Mouse (Mus musculus): ENCODE results near the gene Dtl. TPM values are rescaled to one million over a fixed set of nuclear protein-coding genes. Genes with fewer than 3 reads are reported as not detected.

Dtl gene
- polyA plus RNA-seq, 1 experiment, result 19.5 TPM

DNA sequence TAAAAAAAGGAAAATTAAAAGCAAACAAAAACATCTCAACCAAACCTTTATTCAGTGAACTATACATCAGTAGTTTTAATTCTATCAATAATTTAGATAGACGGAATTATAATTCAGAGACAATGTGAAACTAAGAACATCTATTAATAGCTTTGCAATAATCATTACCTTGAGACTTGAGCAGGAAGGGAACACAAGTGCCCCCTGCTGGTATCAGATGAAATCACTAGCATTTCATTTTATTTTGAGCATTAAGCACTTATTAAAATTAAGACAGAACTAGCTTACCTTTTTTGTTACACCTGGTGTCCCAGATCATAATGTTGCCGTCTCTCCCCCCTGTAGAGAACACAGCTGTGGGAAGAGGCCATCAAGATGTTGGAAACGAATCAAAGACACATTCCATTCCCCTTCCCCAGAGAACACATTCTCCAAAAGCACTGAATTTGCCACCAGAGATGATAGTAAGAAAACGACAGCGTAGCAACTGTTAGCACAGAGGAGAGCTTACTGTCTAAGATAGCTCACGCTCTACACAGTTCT, 12.4 kb downstream of the Dtl start:
- Histone ChIP-seq H3K27me3 (ENCODE audit: control insufficient read depth, insufficient read depth, low read length) (no peaks in the 10 kb centered on the region), H3K36me3 (ENCODE audit: control insufficient read depth, insufficient read depth, low read length) (peaks cover 2% of the 10 kb centered on the region; the same call in 1 of the 2 replicates), H3K27ac (ENCODE audit: control insufficient read depth, insufficient read depth, low read depth, low read length) (no peak overlapping the region), H3K4me1 (ENCODE audit: control insufficient read depth, insufficient read depth, low read length) (no peaks in the 10 kb centered on the region), H3K4me3 (ENCODE audit: control insufficient read depth, low read depth, low read length) (no peak overlapping the region)
- no peak for TF ChIP-seq CTCF (IDR thresholded peaks at IDR 0.05; ENCODE audit: control insufficient read depth, insufficient read depth, insufficient replicate concordance, low read depth, low read length)
- no peak for TF ChIP-seq POLR2A (IDR thresholded peaks at IDR 0.05; ENCODE audit: control insufficient read depth, low read depth, low read length)

DNA sequence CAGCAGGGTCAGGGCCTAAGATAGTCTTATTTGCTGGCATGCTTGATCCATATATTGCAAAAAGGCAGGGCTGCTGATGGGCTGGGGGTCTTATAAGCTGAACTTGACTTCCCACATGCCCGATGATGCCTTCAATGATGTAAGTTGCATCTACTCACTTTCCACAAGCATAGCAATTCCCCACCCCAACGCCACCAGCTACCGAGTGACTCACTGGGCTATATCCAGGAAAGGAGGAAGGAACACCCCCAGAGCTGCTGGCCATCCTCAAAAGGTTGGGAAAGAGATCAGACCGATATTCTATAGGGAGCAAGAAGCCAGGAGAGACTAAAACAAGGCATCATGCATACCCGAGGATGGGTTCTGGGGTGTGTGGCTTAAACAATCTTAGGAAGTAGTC, 15.6 kb downstream of the Dtl start:
- Histone ChIP-seq H3K27me3 (ENCODE audit: control insufficient read depth, insufficient read depth, low read length) (no peaks in the 10 kb centered on the region), H3K4me3 (ENCODE audit: control insufficient read depth, low read depth, low read length) (no peak overlapping the region), H3K4me1 (ENCODE audit: control insufficient read depth, insufficient read depth, low read length) (no peaks in the 10 kb centered on the region), H3K36me3 (ENCODE audit: control insufficient read depth, insufficient read depth, low read length) (peaks cover 4% of the 10 kb centered on the region), H3K27ac (ENCODE audit: control insufficient read depth, insufficient read depth, low read depth, low read length) (no peak overlapping the region)
- TF ChIP-seq CTCF (IDR thresholded peaks at IDR 0.05; ENCODE audit: control insufficient read depth, insufficient read depth, insufficient replicate concordance, low read depth, low read length), result no peak
- TF ChIP-seq POLR2A (IDR thresholded peaks at IDR 0.05; ENCODE audit: control insufficient read depth, low read depth, low read length), result no peak

DNA sequence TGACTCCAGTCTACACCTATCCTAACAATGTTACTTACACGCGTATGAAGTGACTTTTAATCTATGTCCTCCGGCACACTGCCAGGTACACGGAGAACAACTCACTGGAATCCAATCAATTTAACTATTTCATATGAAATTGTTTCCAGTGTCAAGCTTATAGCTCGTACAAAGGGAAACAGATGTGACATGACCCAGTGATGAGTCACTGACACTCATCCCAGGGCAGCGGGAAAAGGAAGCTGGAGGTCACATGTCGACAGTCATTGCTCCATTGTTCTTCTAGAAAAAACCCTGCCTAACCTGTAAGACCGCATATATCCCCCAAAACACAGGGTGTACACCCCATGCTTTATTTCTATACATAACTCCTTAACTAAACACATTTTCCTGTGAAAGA, 18.2 kb downstream of the Dtl start:
- Histone ChIP-seq H3K27me3 (ENCODE audit: control insufficient read depth, insufficient read depth, low read length) (no peaks in the 10 kb centered on the region), H3K4me1 (ENCODE audit: control insufficient read depth, insufficient read depth, low read length) (no peaks in the 10 kb centered on the region), H3K36me3 (ENCODE audit: control insufficient read depth, insufficient read depth, low read length) (peaks cover 2% of the 10 kb centered on the region), H3K27ac (ENCODE audit: control insufficient read depth, insufficient read depth, low read depth, low read length) (no peak overlapping the region), H3K4me3 (ENCODE audit: control insufficient read depth, low read depth, low read length) (no peak overlapping the region)
- no peak for TF ChIP-seq POLR2A (IDR thresholded peaks at IDR 0.05; ENCODE audit: control insufficient read depth, low read depth, low read length)
- no peak for TF ChIP-seq CTCF (IDR thresholded peaks at IDR 0.05; ENCODE audit: control insufficient read depth, insufficient read depth, insufficient replicate concordance, low read depth, low read length)

DNA sequence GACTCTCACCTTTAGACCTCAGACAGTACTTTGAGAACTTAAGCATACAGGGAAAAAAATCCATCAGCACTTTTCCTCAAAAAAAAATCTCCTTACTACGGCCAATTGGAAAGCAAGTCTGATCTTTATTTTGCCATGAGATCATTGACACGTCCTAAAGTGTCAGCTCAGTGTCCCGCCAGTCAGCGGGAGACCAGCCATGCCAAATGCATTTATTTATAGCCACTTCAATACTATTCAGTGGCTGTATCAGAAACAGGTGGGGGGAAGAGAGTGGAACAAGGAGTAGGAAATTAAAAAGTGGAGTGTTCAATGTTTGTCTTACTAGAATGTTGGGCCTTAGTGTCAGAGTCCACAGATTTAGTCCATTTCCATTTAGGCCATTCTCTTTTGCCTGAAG, 24.6 kb downstream of the Dtl start:
- H3K4me3 ChIP-seq (ENCODE audit: control insufficient read depth, low read depth, low read length), result no peak overlapping the region
- TF ChIP-seq CTCF (IDR thresholded peaks at IDR 0.05; ENCODE audit: control insufficient read depth, insufficient read depth, insufficient replicate concordance, low read depth, low read length) (no peak), POLR2A (IDR thresholded peaks at IDR 0.05; ENCODE audit: control insufficient read depth, low read depth, low read length) (no peak)
- no peaks in the 10 kb centered on the region for H3K27me3 ChIP-seq (ENCODE audit: control insufficient read depth, insufficient read depth, low read length)
- H3K27ac ChIP-seq (ENCODE audit: control insufficient read depth, insufficient read depth, low read depth, low read length), result no peak overlapping the region
- no peaks in the 10 kb centered on the region for H3K4me1 ChIP-seq (ENCODE audit: control insufficient read depth, insufficient read depth, low read length)
- H3K36me3 ChIP-seq (ENCODE audit: control insufficient read depth, insufficient read depth, low read length), result peaks cover 2% of the 10 kb centered on the region

DNA sequence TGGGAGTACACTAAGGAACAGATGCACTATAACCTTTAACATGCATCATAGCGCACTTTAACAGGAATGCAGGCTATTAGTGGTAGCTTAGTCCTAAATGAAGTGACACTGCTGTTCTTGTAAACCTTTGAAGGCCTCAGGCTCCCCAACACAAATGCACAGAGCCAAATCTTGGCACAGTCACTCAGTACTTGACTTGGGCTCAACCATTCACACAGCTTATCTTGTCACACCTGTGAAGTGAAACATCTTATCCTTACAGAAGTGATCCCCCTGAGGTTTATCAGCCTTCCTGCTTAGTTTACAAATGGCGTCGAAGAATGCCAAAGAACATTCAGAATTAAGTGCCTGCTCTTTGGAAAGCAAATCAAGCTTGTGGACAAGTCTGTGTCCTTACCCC, 31.6 kb downstream of the Dtl start:
- no peaks in the 10 kb centered on the region for H3K4me1 ChIP-seq (ENCODE audit: control insufficient read depth, insufficient read depth, low read length)
- H3K27me3 ChIP-seq (ENCODE audit: control insufficient read depth, insufficient read depth, low read length), result no peaks in the 10 kb centered on the region
- H3K36me3 ChIP-seq (ENCODE audit: control insufficient read depth, insufficient read depth, low read length), result peaks cover 6% of the 10 kb centered on the region; the same call in 1 of the 2 replicates
- TF ChIP-seq CTCF (IDR thresholded peaks at IDR 0.05; ENCODE audit: control insufficient read depth, insufficient read depth, insufficient replicate concordance, low read depth, low read length), result no peak
- no peak for TF ChIP-seq POLR2A (IDR thresholded peaks at IDR 0.05; ENCODE audit: control insufficient read depth, low read depth, low read length)
- H3K27ac ChIP-seq (ENCODE audit: control insufficient read depth, insufficient read depth, low read depth, low read length), result no peak overlapping the region
- H3K4me3 ChIP-seq (ENCODE audit: control insufficient read depth, low read depth, low read length), result no peak overlapping the region

DNA sequence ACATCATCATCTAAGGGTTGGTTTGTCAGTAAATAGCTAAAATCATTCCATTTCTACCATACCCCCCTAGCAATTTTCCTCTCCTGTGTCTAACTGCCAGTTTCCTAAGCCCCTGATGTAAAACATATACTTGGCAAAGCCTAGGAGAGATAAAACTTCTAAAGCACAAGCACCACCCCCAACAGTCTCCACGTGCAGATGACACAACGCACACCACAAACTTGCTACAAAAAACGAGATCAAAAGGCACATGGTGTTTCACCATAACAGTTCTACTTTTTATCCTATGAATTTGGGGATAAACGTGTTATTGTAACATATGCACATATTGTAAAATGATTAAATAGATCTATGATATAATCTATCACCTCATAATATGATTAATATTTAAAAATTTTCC, 33.7 kb downstream of the Dtl start:
- no peak overlapping the region for H3K4me3 ChIP-seq (ENCODE audit: control insufficient read depth, low read depth, low read length)
- TF ChIP-seq CTCF (IDR thresholded peaks at IDR 0.05; ENCODE audit: control insufficient read depth, insufficient read depth, insufficient replicate concordance, low read depth, low read length) (no peak), POLR2A (IDR thresholded peaks at IDR 0.05; ENCODE audit: control insufficient read depth, low read depth, low read length) (no peak)
- no peaks in the 10 kb centered on the region for H3K4me1 ChIP-seq (ENCODE audit: control insufficient read depth, insufficient read depth, low read length)
- no peaks in the 10 kb centered on the region for H3K27me3 ChIP-seq (ENCODE audit: control insufficient read depth, insufficient read depth, low read length)
- peaks cover 5% of the 10 kb centered on the region; the same call in 1 of the 2 replicates for H3K36me3 ChIP-seq (ENCODE audit: control insufficient read depth, insufficient read depth, low read length)
- H3K27ac ChIP-seq (ENCODE audit: control insufficient read depth, insufficient read depth, low read depth, low read length), result no peak overlapping the region

DNA sequence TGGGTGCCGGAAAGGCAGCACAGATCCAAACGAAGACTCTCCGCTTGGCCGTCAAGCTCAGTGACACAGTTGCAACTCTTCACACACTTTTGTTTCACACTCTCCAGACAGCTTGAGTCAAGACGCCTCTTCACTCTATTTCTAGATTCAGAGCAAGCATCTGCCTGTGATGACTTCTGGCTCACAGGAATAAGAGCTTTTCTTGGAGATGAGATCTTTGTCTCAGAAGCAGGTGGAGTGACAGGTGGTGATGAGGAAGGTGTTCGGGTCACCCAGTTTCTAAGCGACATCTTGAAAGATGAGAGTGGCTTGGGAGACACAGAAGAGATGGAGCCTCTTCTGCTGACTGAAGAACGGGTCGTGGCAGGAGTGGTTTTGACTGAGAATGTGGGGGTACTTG, 34.3 kb downstream of the Dtl start:
- peaks cover 5% of the 10 kb centered on the region; the same call in 1 of the 2 replicates for H3K36me3 ChIP-seq (ENCODE audit: control insufficient read depth, insufficient read depth, low read length)
- H3K27ac ChIP-seq (ENCODE audit: control insufficient read depth, insufficient read depth, low read depth, low read length), result no peak overlapping the region
- TF ChIP-seq CTCF (IDR thresholded peaks at IDR 0.05; ENCODE audit: control insufficient read depth, insufficient read depth, insufficient replicate concordance, low read depth, low read length) (no peak), POLR2A (IDR thresholded peaks at IDR 0.05; ENCODE audit: control insufficient read depth, low read depth, low read length) (no peak)
- no peaks in the 10 kb centered on the region for H3K4me1 ChIP-seq (ENCODE audit: control insufficient read depth, insufficient read depth, low read length)
- H3K4me3 ChIP-seq (ENCODE audit: control insufficient read depth, low read depth, low read length), result no peak overlapping the region
- H3K27me3 ChIP-seq (ENCODE audit: control insufficient read depth, insufficient read depth, low read length), result no peaks in the 10 kb centered on the region

DNA sequence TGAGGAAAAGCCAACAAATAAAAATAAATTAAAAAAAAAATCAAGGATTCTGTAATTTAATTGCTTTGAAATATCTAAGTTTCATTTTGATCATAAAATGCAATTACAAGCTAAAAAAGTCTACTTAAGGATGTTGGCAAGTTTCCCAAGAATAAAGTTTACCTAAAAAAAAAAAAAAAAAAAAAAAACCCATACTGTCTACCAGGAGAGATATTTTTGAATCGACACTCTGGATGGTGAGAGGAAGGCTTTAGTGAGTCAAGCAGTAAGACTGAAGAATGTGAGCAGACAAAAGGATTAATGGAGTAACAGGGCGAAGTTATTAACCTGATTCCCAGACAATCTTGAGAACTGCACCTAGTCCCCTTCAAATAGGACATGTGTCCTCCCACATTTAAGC, 35.0 kb downstream of the Dtl start:
- TF ChIP-seq POLR2A (IDR thresholded peaks at IDR 0.05; ENCODE audit: control insufficient read depth, low read depth, low read length), result no peak
- peaks cover 5% of the 10 kb centered on the region; the same call in 1 of the 2 replicates for H3K36me3 ChIP-seq (ENCODE audit: control insufficient read depth, insufficient read depth, low read length)
- no peak overlapping the region for H3K4me3 ChIP-seq (ENCODE audit: control insufficient read depth, low read depth, low read length)
- H3K27me3 ChIP-seq (ENCODE audit: control insufficient read depth, insufficient read depth, low read length), result no peaks in the 10 kb centered on the region
- no peak overlapping the region for H3K27ac ChIP-seq (ENCODE audit: control insufficient read depth, insufficient read depth, low read depth, low read length)
- no peaks in the 10 kb centered on the region for H3K4me1 ChIP-seq (ENCODE audit: control insufficient read depth, insufficient read depth, low read length)

Measured in testis, adult 2 months (tissue).